Mouse (Mus musculus) ES-Bruce4 (cell line): Measurements from ENCODE around the gene Zfp93.

Source experiments
- CTCF ChIP-seq: IDR thresholded peaks from one replicate; pipeline ENCODE4 v1.8.1; 2011; ENCODE audit warnings: low read depth, low read length
- EP300 ChIP-seq: IDR thresholded peaks from 2 replicates; pipeline ENCODE4 v1.6.1; 2011; ENCODE audit warnings: low read depth, low read length; ENCODE audit not compliant: insufficient read depth
- POLR2A ChIP-seq: IDR thresholded peaks from one replicate; pipeline ENCODE4 v1.8.1; 2011; ENCODE audit warnings: low read length; ENCODE audit not compliant: insufficient read depth

DNA sequence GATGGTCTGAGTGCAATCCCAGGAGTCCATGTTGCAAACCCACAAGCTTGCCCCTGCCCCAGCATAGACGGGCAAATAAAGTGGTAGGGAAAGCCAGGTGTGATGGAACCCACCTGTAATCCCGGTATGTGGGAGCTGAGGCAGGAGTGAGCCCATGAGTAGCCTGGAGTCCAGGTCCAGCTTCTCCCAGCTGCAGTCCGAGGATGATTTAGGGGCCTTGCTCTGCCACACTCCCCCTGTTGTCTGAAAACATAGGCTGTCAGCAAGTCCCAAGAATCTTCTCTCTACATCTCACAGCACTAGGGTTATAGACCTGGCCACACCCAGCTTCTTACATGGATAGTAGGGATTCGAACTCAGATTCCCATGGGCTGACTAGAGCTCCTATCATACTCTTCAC is 16.7 kb downstream of the Zfp93 start:
- TF ChIP-seq POLR2A: no peak
- no peak for TF ChIP-seq EP300
- TF ChIP-seq CTCF: no peak
